Mouse (Mus musculus) heart, postnatal 25 days (tissue): Measurements from ENCODE around the gene Sfxn3. TPM values are rescaled to one million over a fixed set of nuclear protein-coding genes. Genes with fewer than 3 reads are reported as not detected.
"Not testable (repeated sequence)": the region's sequence is repeated elsewhere in the genome, so short reads cannot be mapped to it uniquely, and the experiment has no call there.

Experiments used
- DNase-seq: peaks from one replicate; pipeline ENCODE4 v3.0.0; 2022; ENCODE audit warnings: low spot score
- intact Hi-C: fragments of 180-260 bp; cut with DNase I; formaldehyde crosslinking; loops from one replicate; pipeline ENCODE4 v1.15.1; 2025
- total RNA-seq, 2 experiments: library from RNA; stranded (reverse); gene quantifications; 2 replicates each; pipeline ENCODE4 v1.2.3; 2021

Gene Sfxn3
- total RNA-seq, 2 experiments from 2014 or later, result 10.7 to 13.9 TPM

- intact Hi-C loops, result no loop called here
- peak; percentile 81 for DNase-seq
Measured at GRCm38 (mm10) chr19:45017216-45017771, 30.0 kb upstream of the Sfxn3 start.

GRCm38 (mm10) chr19:45017909-45018308, 29.4 kb upstream of the Sfxn3 start:
- intact Hi-C loops, result no loop called here
- peak; percentile 91 for DNase-seq

GRCm38 (mm10) chr19:45018351-45018831, 28.9 kb upstream of the Sfxn3 start:
- no peak for DNase-seq
- intact Hi-C loops, result no loop called here

- DNase-seq, result peak; percentile 74
- intact Hi-C loops, result no loop called here
Measured at GRCm38 (mm10) chr19:45020348-45020747, 27.0 kb upstream of the Sfxn3 start.

GRCm38 (mm10) chr19:45021362-45021761, 25.9 kb upstream of the Sfxn3 start:
- DNase-seq, result no peak

GRCm38 (mm10) chr19:45023993-45024392, 23.3 kb upstream of the Sfxn3 start:
- intact Hi-C loops, result no loop called here
- DNase-seq, result no peak

More at GRCm38 (mm10) chr19:45021362-45021761, 25.9 kb upstream of the Sfxn3 start:
- intact Hi-C loops, result no loop called here

GRCm38 (mm10) chr19:45024775-45025174, 22.5 kb upstream of the Sfxn3 start:
- DNase-seq, result no peak
- intact Hi-C loops, result no loop called here

- no peak for DNase-seq
- intact Hi-C loops, result no loop called here
Measured at GRCm38 (mm10) chr19:45025937-45026568, 21.2 kb upstream of the Sfxn3 start.

GRCm38 (mm10) chr19:45026958-45027670, 20.2 kb upstream of the Sfxn3 start:
- no peak for DNase-seq
- intact Hi-C loops, result no loop called here

GRCm38 (mm10) chr19:45027848-45028247, 19.5 kb upstream of the Sfxn3 start:
- intact Hi-C loops, result no loop called here
- DNase-seq, result no peak

- intact Hi-C loops, result no loop called here
- no peak for DNase-seq
Measured at GRCm38 (mm10) chr19:45028746-45029145, 18.6 kb upstream of the Sfxn3 start.

- intact Hi-C loops, result no loop called here
- DNase-seq, result no peak
Measured at GRCm38 (mm10) chr19:45029571-45029970, 17.7 kb upstream of the Sfxn3 start.

- no peak for DNase-seq
- intact Hi-C loops, result loop anchor here (5.0 to 10.0 kb wide), 2 partner anchors 45 to 98 kb away; partner anchors contain the start of genes Sema4g and Slf2
Measured at GRCm38 (mm10) chr19:45030111-45030510, 17.2 kb upstream of the Sfxn3 start.

- intact Hi-C loops, result loop anchor here (1.0 to 10.0 kb wide), 3 partner anchors 18 to 99 kb away; partner anchors contain the start of genes Sema4g and Slf2
- DNase-seq, result peak; percentile 59
Measured at GRCm38 (mm10) chr19:45030746-45031693, 16.3 kb upstream of the Sfxn3 start.

GRCm38 (mm10) chr19:45031780-45032179, 15.5 kb upstream of the Sfxn3 start:
- intact Hi-C loops, result loop anchor here (1.0 to 10.0 kb wide), 3 partner anchors 18 to 99 kb away; partner anchors contain the start of genes Sema4g and Slf2
- peak; percentile 53 for DNase-seq

GRCm38 (mm10) chr19:45032570-45033332, 14.6 kb upstream of the Sfxn3 start:
- intact Hi-C loops, result loop anchor here (5.0 to 10.0 kb wide), 2 partner anchors 48 to 100 kb away; partner anchors contain the start of genes Sema4g and Slf2
- no peak for DNase-seq

- intact Hi-C loops, result loop anchor here (10.0 kb wide), 1 partner anchor 52 kb away; the partner anchor contains the start of gene Sema4g
- no peak for DNase-seq
Measured at GRCm38 (mm10) chr19:45036867-45037266, 10.4 kb upstream of the Sfxn3 start.

- not testable (repeated sequence) for DNase-seq
- intact Hi-C loops, result loop anchor here (10.0 kb wide), 1 partner anchor 53 kb away; the partner anchor contains the start of gene Sema4g
Measured at GRCm38 (mm10) chr19:45038198-45038597, 9.1 kb upstream of the Sfxn3 start.

GRCm38 (mm10) chr19:45040214-45040613, 7.1 kb upstream of the Sfxn3 start:
- intact Hi-C loops, result no loop called here
- DNase-seq, result no peak
